ENCODE assay signal across 10 mouse cellular contexts in genomic region chr9:49728211-49728610, GRCm38 (mm10).
DNase-seq lines count a peak whose midpoint lies in the region; ATAC-seq and TF ChIP-seq lines count a peak whose summit lies in the region.
"Had no signal": no experiment of that assay in that cellular context is flagged by ENCODE, and none has a peak within 500 bp of the region (broad histone marks: within the 10 kb centered on the region; RNA-seq: fewer than 3 reads in every experiment).

No protein-coding gene starts in this region.

- H3K27ac ChIP-seq in intestine, embryonic 14.5 days (ENCODE audit: low read depth): no peak overlapping the region
- H3K27ac ChIP-seq in intestine, embryonic 15.5 days: no peak overlapping the region
- peak overlapping the region; percentile 40 for H3K27ac ChIP-seq in layer of hippocampus, adult 2 months
- peak overlapping the region; percentile 57; the same call in 1 of the 2 replicates for H3K27ac ChIP-seq in neural tube, embryonic 13.5 days (replicated peaks)
- H3K27ac ChIP-seq: liver, embryonic 13.5 days had no signal

- H3K36me3 ChIP-seq in intestine, embryonic 14.5 days (ENCODE audit: control insufficient read depth, insufficient read depth, low read length): no peaks in the 10 kb centered on the region
- H3K36me3 ChIP-seq in intestine, embryonic 15.5 days: no peaks in the 10 kb centered on the region
- H3K36me3 ChIP-seq in neural tube, embryonic 13.5 days: no peaks in the 10 kb centered on the region
- H3K36me3 ChIP-seq: liver, embryonic 13.5 days had no signal

- 70% methylated on average over 8 of the region's 8 CpGs for WGBS in intestine, embryonic 14.5 days
- WGBS in intestine, embryonic 15.5 days: 64% methylated on average over 8 of the region's 8 CpGs
- WGBS in neural tube, embryonic 13.5 days: 13% methylated on average over 8 of the region's 8 CpGs

- H3K9ac ChIP-seq in intestine, embryonic 14.5 days (ENCODE audit: low read length): no peak overlapping the region
- H3K9ac ChIP-seq in intestine, embryonic 15.5 days: no peak overlapping the region
- no peak overlapping the region for H3K9ac ChIP-seq in neural tube, embryonic 13.5 days
- H3K9ac ChIP-seq: liver, embryonic 13.5 days had no signal

- H3K4me2 ChIP-seq in intestine, embryonic 14.5 days (ENCODE audit: low read length): no peak overlapping the region
- no peak overlapping the region for H3K4me2 ChIP-seq in intestine, embryonic 15.5 days (replicated peaks)
- 0 out of 2 replicates have a peak overlapping the region, but pooled peaks have one; percentile 9 for H3K4me2 ChIP-seq in neural tube, embryonic 13.5 days
- H3K4me2 ChIP-seq: liver, embryonic 13.5 days had no signal

- no peaks in the 10 kb centered on the region for H3K9me3 ChIP-seq in intestine, embryonic 14.5 days (ENCODE audit: control insufficient read depth, low read length)
- no peaks in the 10 kb centered on the region for H3K9me3 ChIP-seq in intestine, embryonic 15.5 days
- H3K9me3 ChIP-seq in neural tube, embryonic 13.5 days: no peaks in the 10 kb centered on the region
- H3K9me3 ChIP-seq: liver, embryonic 13.5 days had no signal

- H3K27me3 ChIP-seq in intestine, embryonic 14.5 days (replicated peaks; ENCODE audit: control insufficient read depth, insufficient read depth, low read length): no peaks in the 10 kb centered on the region
- no peaks in the 10 kb centered on the region for H3K27me3 ChIP-seq in intestine, embryonic 15.5 days (replicated peaks)
- H3K27me3 ChIP-seq in neural tube, embryonic 13.5 days: no peaks in the 10 kb centered on the region
- H3K27me3 ChIP-seq: liver, embryonic 13.5 days had no signal

- H3K4me1 ChIP-seq in intestine, embryonic 14.5 days (replicated peaks; ENCODE audit: control insufficient read depth, insufficient read depth, low read length): no peaks in the 10 kb centered on the region
- no peaks in the 10 kb centered on the region for H3K4me1 ChIP-seq in intestine, embryonic 15.5 days (replicated peaks)
- H3K4me1 ChIP-seq in neural tube, embryonic 13.5 days (replicated peaks): peaks cover 60% of the 10 kb centered on the region
- H3K4me1 ChIP-seq: liver, embryonic 13.5 days had no signal

- ATAC-seq in intestine, embryonic 14.5 days (replicated peaks; ENCODE audit: low FRiP score, low TSS enrichment, low read depth): no peak
- no peak for ATAC-seq in intestine, embryonic 15.5 days
- ATAC-seq in neural tube, embryonic 13.5 days (ENCODE audit: low read depth): peak; percentile 49; the same call in 1 of the 2 replicates
- ATAC-seq in megakaryocyte, adult 5-6 weeks (ENCODE audit: poor library complexity, severe bottlenecking): no peak

- H3K4me3 ChIP-seq in intestine, embryonic 14.5 days (ENCODE audit: low read depth, low read length): no peak overlapping the region
- H3K4me3 ChIP-seq in intestine, embryonic 15.5 days (replicated peaks): no peak overlapping the region
- no peak overlapping the region; the same call in 1 of the 2 replicates for H3K4me3 ChIP-seq in layer of hippocampus, adult 2 months
- no peak overlapping the region for H3K4me3 ChIP-seq in neural tube, embryonic 13.5 days
- H3K4me3 ChIP-seq: liver, embryonic 13.5 days had no signal

- no peak for TF ChIP-seq CTCF in layer of hippocampus, adult 2 months (conservative IDR thresholded peaks at IDR 0.05)

- peak; percentile 47 for DNase-seq in intestine, embryonic 14.5 days (ENCODE audit: low spot score)
- DNase-seq in embryo, embryonic 9.5 days (ENCODE audit: extremely low spot score): peak; percentile 9
- peak; percentile 61 to 71 for DNase-seq in layer of hippocampus, adult 2 months (ENCODE audit: low spot score in 2 of 2)
- no peak for DNase-seq in urinary bladder, adult 2 months (ENCODE audit: low spot score)
- DNase-seq in ovary, postnatal 14 days (ENCODE audit: low spot score): no peak
- DNase-seq: kidney, postnatal 36 days; liver, embryonic 13.5 days had no signal

Comparison
In these comparisons a context has a peak if more than half of its experiments do, and no peak if none do; other contexts are left out.
1. DNase-seq: peak in intestine, embryonic 14.5 days (single experiment), embryo, embryonic 9.5 days (single experiment) and layer of hippocampus, adult 2 months (2 of 2); none in urinary bladder, adult 2 months (single experiment) and ovary, postnatal 14 days (single experiment).
2. H3K27ac ChIP-seq: peak in layer of hippocampus, adult 2 months (single experiment) and neural tube, embryonic 13.5 days (single experiment); none in intestine, embryonic 14.5 days (single experiment) and intestine, embryonic 15.5 days (single experiment).